Mouse (Mus musculus): Measurements from ENCODE around the gene Bcap29.

Bcap29 gene

GRCm38 (mm10) chr12:31578691-31579476 is 55.6 kb downstream of the Bcap29 start:
- no peak for DNase-seq

GRCm38 (mm10) chr12:31574506-31574905 is 60.0 kb downstream of the Bcap29 start:
- no peak for DNase-seq

DNA sequence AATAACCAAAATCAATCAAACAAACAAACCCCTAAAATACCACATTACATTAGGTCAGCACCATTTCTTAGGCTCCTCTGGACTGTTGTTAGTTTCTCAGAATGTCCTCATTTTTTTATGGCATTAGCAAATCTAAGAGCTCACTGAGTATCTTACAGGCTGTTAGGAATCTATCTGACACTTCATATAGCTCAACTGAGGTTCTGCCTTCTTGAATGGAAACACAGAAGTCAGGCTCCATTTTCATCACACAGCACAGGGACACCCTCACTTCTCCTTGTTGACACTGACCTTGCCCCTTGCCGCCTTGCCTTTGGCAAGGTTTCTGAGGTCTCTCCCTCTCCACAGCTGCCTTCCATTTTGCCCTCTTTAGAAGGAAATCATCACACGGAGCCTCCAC is 64.7 kb downstream of the Bcap29 start:
- no peak for DNase-seq

GRCm38 (mm10) chr12:31568661-31569060 is 65.8 kb downstream of the Bcap29 start:
- no peak for DNase-seq

DNA sequence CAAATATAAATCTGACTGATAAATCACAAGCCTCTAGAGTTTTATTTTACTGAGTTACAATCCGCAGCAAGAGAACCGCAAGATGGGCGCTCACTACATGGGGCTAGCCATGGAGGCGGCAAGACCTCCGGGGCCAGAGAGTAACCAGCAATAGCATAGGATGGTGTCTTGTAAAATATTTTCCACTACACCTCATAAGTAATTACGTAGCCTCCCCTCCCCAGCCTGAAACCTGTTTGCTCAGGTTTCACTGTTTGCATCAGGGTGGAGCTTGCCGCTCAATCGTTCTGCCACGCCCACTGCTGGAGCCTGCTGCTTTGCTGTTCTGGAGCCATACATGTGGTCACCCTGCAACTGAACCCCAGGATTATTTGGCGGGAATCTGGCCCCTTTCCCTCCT is 66.9 kb downstream of the Bcap29 start:
- DNase-seq, result peak in 1 of 2 experiments; percentile 15

- DNase-seq, result no peak
Measured at GRCm38 (mm10) chr12:31560712-31561111, 73.7 kb downstream of the Bcap29 start.

DNA sequence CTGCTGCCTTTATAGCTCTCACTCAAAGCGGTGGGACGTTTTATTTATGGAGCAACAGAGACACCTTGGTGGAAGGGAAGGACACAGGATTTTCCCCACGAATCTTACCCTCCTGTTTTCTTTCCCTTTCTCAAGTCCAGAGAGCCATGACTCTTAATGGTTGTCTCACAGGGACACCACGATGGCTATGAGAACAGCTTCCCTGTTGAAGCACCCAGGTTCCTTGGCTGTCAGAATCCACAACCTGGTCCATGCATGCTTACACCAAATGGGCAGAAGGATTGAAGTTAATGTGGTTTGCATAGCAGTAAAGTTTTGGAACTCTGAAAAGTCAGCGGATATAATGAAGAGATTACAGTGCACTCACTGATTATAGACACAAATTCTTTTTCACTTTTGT is 74.5 kb downstream of the Bcap29 start:
- no peak for DNase-seq

GRCm38 (mm10) chr12:31554371-31554770 is 80.1 kb downstream of the Bcap29 start:
- no peak for DNase-seq

DNA sequence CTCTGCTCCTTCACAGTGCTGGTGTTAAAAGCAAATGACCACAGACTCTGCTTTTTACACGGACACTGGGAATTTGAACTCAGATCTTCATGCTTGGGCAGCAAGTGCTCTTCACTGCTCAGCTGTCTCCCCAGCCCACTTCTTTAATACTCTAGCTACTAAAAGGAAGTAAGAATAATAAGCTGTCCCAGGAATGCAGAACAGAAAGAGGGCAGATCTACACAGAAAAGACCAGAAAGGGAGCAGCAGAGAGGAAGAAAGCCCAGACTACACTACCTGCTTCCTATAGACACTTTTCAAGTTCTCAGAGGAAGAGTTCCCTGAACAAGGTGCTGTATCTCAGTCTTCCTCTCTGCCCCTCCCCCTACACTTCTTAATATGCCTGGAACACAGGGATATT is 83.2 kb downstream of the Bcap29 start:
- no peak for DNase-seq

GRCm38 (mm10) chr12:31546061-31546460 is 88.4 kb downstream of the Bcap29 start:
- DNase-seq, result no peak

- no peak for DNase-seq
Measured at GRCm38 (mm10) chr12:31545219-31545618, 89.2 kb downstream of the Bcap29 start.

DNA sequence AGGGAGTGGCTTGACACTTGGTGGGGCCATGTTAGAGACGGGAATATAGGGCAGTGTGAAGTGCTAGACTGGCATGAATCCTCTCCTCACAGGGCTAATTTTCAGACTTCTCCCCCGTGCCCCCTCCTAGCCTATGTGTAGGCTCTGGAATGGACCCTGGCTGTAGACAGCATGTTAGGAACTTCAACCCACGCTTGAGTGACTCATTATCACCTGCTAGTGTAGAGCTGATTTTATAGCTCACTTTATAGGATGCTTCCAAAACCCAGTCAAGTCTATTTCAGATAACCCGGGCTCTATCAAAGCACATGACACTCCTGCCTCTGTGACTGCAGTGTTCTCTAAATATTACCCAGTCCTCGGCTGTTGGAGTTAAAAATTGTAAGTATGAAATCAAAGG is 92.9 kb downstream of the Bcap29 start:
- no peak for DNase-seq

Data from kidney, adult 8-10 months (tissue).